Comparison of ENCODE assay signal across 29 mouse cellular contexts in genomic region chr4:31354953-31355352, GRCm38 (mm10).
"Had no signal": no experiment of that assay in that cellular context is flagged by ENCODE, and none has a peak within 500 bp of the region (broad histone marks: within the 10 kb centered on the region; RNA-seq: fewer than 3 reads in every experiment).

No protein-coding gene starts in this region.

- H3K36me3 ChIP-seq: limb, embryonic 10.5 days; limb, embryonic 12.5 days; limb, embryonic 13.5 days; limb, embryonic 15.5 days; liver, embryonic 12.5 days; liver, embryonic 13.5 days; liver, embryonic 15.5 days; midbrain, embryonic 10.5 days; midbrain, embryonic 12.5 days; midbrain, embryonic 13.5 days; midbrain, embryonic 15.5 days; neural tube, embryonic 12.5 days; neural tube, embryonic 13.5 days had no signal

- H3K4me3 ChIP-seq: left cerebral cortex, adult 2 months; limb, embryonic 10.5 days; limb, embryonic 12.5 days; limb, embryonic 13.5 days; limb, embryonic 15.5 days; liver, embryonic 12.5 days; liver, embryonic 13.5 days; liver, embryonic 15.5 days; megakaryocyte, embryonic 14.5 days; midbrain, embryonic 10.5 days; midbrain, embryonic 12.5 days; midbrain, embryonic 13.5 days; midbrain, embryonic 15.5 days; myocyte; neural tube, embryonic 12.5 days; neural tube, embryonic 13.5 days had no signal

- ATAC-seq: liver, embryonic 12.5 days; liver, postnatal 0 days; midbrain, embryonic 13.5 days; midbrain, embryonic 15.5 days; midbrain, embryonic 16.5 days had no signal

- DNase-seq: layer of hippocampus, postnatal 36 days; left cerebral cortex, postnatal 4 days; liver; liver, embryonic 13.5 days; liver, postnatal 0 days; lung, adult 18-20 months; lung, postnatal 10 days; lung, postnatal 14 days; midbrain, embryonic 14.5 days had no signal

- H3K9me3 ChIP-seq: limb, embryonic 10.5 days; limb, embryonic 12.5 days; limb, embryonic 13.5 days; limb, embryonic 15.5 days; liver, embryonic 12.5 days; liver, embryonic 13.5 days; liver, embryonic 15.5 days; midbrain, embryonic 10.5 days; midbrain, embryonic 12.5 days; midbrain, embryonic 13.5 days; midbrain, embryonic 15.5 days; neural tube, embryonic 12.5 days; neural tube, embryonic 13.5 days had no signal

- H3K9ac ChIP-seq: limb, embryonic 12.5 days; limb, embryonic 13.5 days; limb, embryonic 15.5 days; liver, embryonic 12.5 days; liver, embryonic 13.5 days; liver, embryonic 14.5 days; liver, embryonic 15.5 days; liver, postnatal 0 days; midbrain, embryonic 12.5 days; midbrain, embryonic 13.5 days; midbrain, embryonic 15.5 days; neural tube, embryonic 12.5 days; neural tube, embryonic 13.5 days had no signal

- H3K4me1 ChIP-seq: limb, embryonic 10.5 days; limb, embryonic 12.5 days; limb, embryonic 13.5 days; limb, embryonic 15.5 days; liver, embryonic 12.5 days; liver, embryonic 13.5 days; liver, embryonic 15.5 days; megakaryocyte, embryonic 14.5 days; midbrain, embryonic 10.5 days; midbrain, embryonic 12.5 days; midbrain, embryonic 13.5 days; midbrain, embryonic 15.5 days; neural tube, embryonic 12.5 days; neural tube, embryonic 13.5 days had no signal

- H3K27me3 ChIP-seq: limb, embryonic 12.5 days; limb, embryonic 13.5 days; limb, embryonic 15.5 days; liver, embryonic 12.5 days; liver, embryonic 13.5 days; liver, embryonic 15.5 days; megakaryocyte, embryonic 14.5 days; midbrain, embryonic 12.5 days; midbrain, embryonic 13.5 days; midbrain, embryonic 15.5 days; neural tube, embryonic 12.5 days; neural tube, embryonic 13.5 days had no signal

- H3K27ac ChIP-seq: left cerebral cortex, adult 2 months; limb, embryonic 10.5 days; limb, embryonic 12.5 days; limb, embryonic 13.5 days; limb, embryonic 15.5 days; liver, embryonic 12.5 days; liver, embryonic 13.5 days; liver, embryonic 14.5 days; liver, embryonic 15.5 days; macrophage; midbrain, embryonic 10.5 days; midbrain, embryonic 12.5 days; midbrain, embryonic 13.5 days; midbrain, embryonic 15.5 days; neural tube, embryonic 12.5 days; neural tube, embryonic 13.5 days had no signal

- H3K4me2 ChIP-seq: limb, embryonic 12.5 days; limb, embryonic 13.5 days; limb, embryonic 15.5 days; liver, embryonic 11.5 days; liver, embryonic 12.5 days; liver, embryonic 13.5 days; liver, embryonic 15.5 days; midbrain, embryonic 11.5 days; midbrain, embryonic 12.5 days; midbrain, embryonic 13.5 days; midbrain, embryonic 15.5 days; neural tube, embryonic 12.5 days; neural tube, embryonic 13.5 days had no signal
